In genomic region chr5:53865146-53865545, GRCm38 (mm10) we compare ENCODE assay signal across 26 mouse cellular contexts.
"Had no signal": no experiment of that assay in that cellular context is flagged by ENCODE, and none has a peak within 500 bp of the region (broad histone marks: within the 10 kb centered on the region; RNA-seq: fewer than 3 reads in every experiment).

No protein-coding gene starts in this region.

- H3K9me3 ChIP-seq: embryonic facial prominence, embryonic 10.5 days; embryonic facial prominence, embryonic 12.5 days; embryonic facial prominence, embryonic 13.5 days; embryonic facial prominence, embryonic 15.5 days; forebrain, embryonic 10.5 days; forebrain, embryonic 12.5 days; forebrain, embryonic 13.5 days; forebrain, embryonic 15.5 days had no signal

- H3K27ac ChIP-seq: embryonic facial prominence, embryonic 10.5 days; embryonic facial prominence, embryonic 12.5 days; embryonic facial prominence, embryonic 13.5 days; embryonic facial prominence, embryonic 15.5 days; forebrain, embryonic 10.5 days; forebrain, embryonic 12.5 days; forebrain, embryonic 13.5 days; forebrain, embryonic 15.5 days; heart, adult 2 months had no signal

- H3K36me3 ChIP-seq: embryonic facial prominence, embryonic 12.5 days; embryonic facial prominence, embryonic 15.5 days; forebrain, embryonic 12.5 days had no signal

- DNase-seq: cerebellum, adult 2 months; cerebellum, adult 8-10 months; cerebellum, adult 9-10 months; cerebellum, adult 9-11 months; cerebellum, postnatal 10 days; cerebellum, postnatal 14 days; cerebellum, postnatal 25 days; cerebellum, postnatal 36 days; embryo, embryonic 11 days; forebrain, postnatal 0 days; gastrocnemius, postnatal 10 days; gastrocnemius, postnatal 14 days; gastrocnemius, postnatal 36 days; heart, adult 18-20 months; heart, adult 2 months had no signal

- H3K4me3 ChIP-seq: embryonic facial prominence, embryonic 10.5 days; embryonic facial prominence, embryonic 12.5 days; embryonic facial prominence, embryonic 13.5 days; embryonic facial prominence, embryonic 15.5 days; erythroblast, embryonic 14.5 days; forebrain, embryonic 10.5 days; forebrain, embryonic 12.5 days; forebrain, embryonic 13.5 days; forebrain, embryonic 15.5 days; heart, adult 2 months had no signal

- ATAC-seq: forebrain, embryonic 13.5 days; forebrain, embryonic 14.5 days; forebrain, embryonic 15.5 days; forebrain, embryonic 16.5 days; forebrain, postnatal 0 days had no signal

- H3K4me2 ChIP-seq: embryonic facial prominence, embryonic 12.5 days; embryonic facial prominence, embryonic 13.5 days; embryonic facial prominence, embryonic 15.5 days; forebrain, embryonic 12.5 days; forebrain, embryonic 13.5 days; forebrain, embryonic 15.5 days had no signal

- H3K27me3 ChIP-seq: embryonic facial prominence, embryonic 12.5 days; embryonic facial prominence, embryonic 13.5 days; embryonic facial prominence, embryonic 15.5 days; forebrain, embryonic 12.5 days; forebrain, embryonic 13.5 days; forebrain, embryonic 15.5 days had no signal

- H3K4me1 ChIP-seq: embryonic facial prominence, embryonic 10.5 days; embryonic facial prominence, embryonic 12.5 days; embryonic facial prominence, embryonic 13.5 days; embryonic facial prominence, embryonic 15.5 days; forebrain, embryonic 10.5 days; forebrain, embryonic 12.5 days; forebrain, embryonic 13.5 days; forebrain, embryonic 15.5 days had no signal

- H3K9ac ChIP-seq: embryonic facial prominence, embryonic 12.5 days; embryonic facial prominence, embryonic 13.5 days; embryonic facial prominence, embryonic 15.5 days; forebrain, embryonic 12.5 days; forebrain, embryonic 13.5 days; forebrain, embryonic 15.5 days; forebrain, postnatal 0 days had no signal
